In genomic region chr16:91561541-91562457, GRCm38 (mm10) we compare ENCODE assay signal across 10 mouse cellular contexts. TPM values are rescaled to one million over a fixed set of nuclear protein-coding genes. Genes with fewer than 3 reads are reported as not detected.
A peak's percentile ranks its signal among the peaks of the same experiment; 100 is the strongest.
DNase-seq lines count a peak whose midpoint lies in the region; ATAC-seq lines count a peak whose summit lies in the region.
"Had no signal": no experiment of that assay in that cellular context is flagged by ENCODE, and none has a peak within 500 bp of the region (broad histone marks: within the 10 kb centered on the region; RNA-seq: fewer than 3 reads in every experiment).

No protein-coding gene starts in this region.

- no peaks in the 10 kb centered on the region for H3K27me3 ChIP-seq in hindbrain, embryonic 11.5 days (ENCODE audit: control insufficient read depth, insufficient read depth, low read length)
- H3K27me3 ChIP-seq in hindbrain, embryonic 14.5 days (ENCODE audit: control insufficient read depth, insufficient read depth, low read length): no peaks in the 10 kb centered on the region
- H3K27me3 ChIP-seq in embryonic facial prominence, embryonic 12.5 days: no peaks in the 10 kb centered on the region
- H3K27me3 ChIP-seq in midbrain, embryonic 14.5 days (ENCODE audit: control insufficient read depth, insufficient read depth, low read length): no peaks in the 10 kb centered on the region

- H3K4me3 ChIP-seq in hindbrain, embryonic 11.5 days (ENCODE audit: low read depth, low read length): no peak overlapping the region
- no peak overlapping the region for H3K4me3 ChIP-seq in hindbrain, embryonic 14.5 days (replicated peaks; ENCODE audit: low read length)
- H3K4me3 ChIP-seq in embryonic facial prominence, embryonic 12.5 days: no peak overlapping the region
- no peak overlapping the region for H3K4me3 ChIP-seq in midbrain, embryonic 14.5 days (replicated peaks; ENCODE audit: low read depth, low read length)

- no peak for ATAC-seq in hindbrain, embryonic 11.5 days (ENCODE audit: low FRiP score)
- ATAC-seq in hindbrain, embryonic 14.5 days (ENCODE audit: low FRiP score): no peak
- 0 out of 2 replicates have a peak, but pooled peaks have one; percentile 6 for ATAC-seq in embryonic facial prominence, embryonic 12.5 days (ENCODE audit: insufficient number of reproducible peaks, insufficient read depth, low FRiP score, low TSS enrichment)
- no peak for ATAC-seq in midbrain, embryonic 14.5 days (ENCODE audit: low FRiP score, low TSS enrichment)
- ATAC-seq: CD4-positive, CD25-positive, alpha-beta regulatory T cell, adult 4 months had no signal

- DNase-seq in hindbrain, embryonic 11.5 days (ENCODE audit: low spot score): no peak
- no peak for DNase-seq in hindbrain, embryonic 14.5 days (ENCODE audit: low spot score)
- peak; percentile 46 to 55 for DNase-seq in spleen, postnatal 36 days (ENCODE audit: low spot score in 2 of 2)
- no peak for DNase-seq in spleen, postnatal 14 days (ENCODE audit: low spot score in 2 of 2)
- no peak for DNase-seq in midbrain, embryonic 14.5 days
- no peak for DNase-seq in gastrocnemius, postnatal 4 days (ENCODE audit: low spot score in 2 of 2)
- no peak for DNase-seq in gastrocnemius, postnatal 14 days
- DNase-seq: lung, adult 2 months had no signal

- no peak overlapping the region for H3K27ac ChIP-seq in hindbrain, embryonic 11.5 days (ENCODE audit: low read depth, low read length)
- no peak overlapping the region for H3K27ac ChIP-seq in hindbrain, embryonic 14.5 days
- H3K27ac ChIP-seq in embryonic facial prominence, embryonic 12.5 days: no peak overlapping the region
- H3K27ac ChIP-seq in midbrain, embryonic 14.5 days (replicated peaks; ENCODE audit: low read depth, low read length): no peak overlapping the region

- H3K9me3 ChIP-seq in hindbrain, embryonic 11.5 days (ENCODE audit: control insufficient read depth, low read length): no peaks in the 10 kb centered on the region
- H3K9me3 ChIP-seq in hindbrain, embryonic 14.5 days (ENCODE audit: control insufficient read depth, low read length): no peaks in the 10 kb centered on the region
- no peaks in the 10 kb centered on the region for H3K9me3 ChIP-seq in embryonic facial prominence, embryonic 12.5 days
- no peaks in the 10 kb centered on the region for H3K9me3 ChIP-seq in midbrain, embryonic 14.5 days (ENCODE audit: control insufficient read depth, low read length)

- H3K36me3 ChIP-seq in hindbrain, embryonic 11.5 days (ENCODE audit: control insufficient read depth, insufficient read depth, low read length): no peaks in the 10 kb centered on the region
- H3K36me3 ChIP-seq in hindbrain, embryonic 14.5 days (replicated peaks; ENCODE audit: control insufficient read depth, insufficient read depth): peaks cover 62% of the 10 kb centered on the region
- H3K36me3 ChIP-seq in embryonic facial prominence, embryonic 12.5 days: peaks cover 55% of the 10 kb centered on the region
- peaks cover 53% of the 10 kb centered on the region for H3K36me3 ChIP-seq in midbrain, embryonic 14.5 days (ENCODE audit: control insufficient read depth, insufficient read depth, low read length)

- no peak overlapping the region for H3K9ac ChIP-seq in hindbrain, embryonic 11.5 days (ENCODE audit: low read depth, low read length)
- no peak overlapping the region for H3K9ac ChIP-seq in hindbrain, embryonic 14.5 days
- no peak overlapping the region for H3K9ac ChIP-seq in embryonic facial prominence, embryonic 12.5 days
- H3K9ac ChIP-seq in midbrain, embryonic 14.5 days (replicated peaks; ENCODE audit: low read length): no peak overlapping the region

- intact Hi-C loops in gastrocnemius, postnatal 14 days (cut with DNase I; ENCODE audit: low total_unique reads): loop anchor here (5.0 kb wide), 1 partner anchor 49 kb away; no protein-coding TSS in a partner anchor

- peak overlapping the region; percentile 14; the same call in 1 of the 2 replicates for H3K4me2 ChIP-seq in hindbrain, embryonic 11.5 days (replicated peaks; ENCODE audit: low read depth, low read length)
- no peak overlapping the region for H3K4me2 ChIP-seq in hindbrain, embryonic 14.5 days (replicated peaks)
- H3K4me2 ChIP-seq in embryonic facial prominence, embryonic 12.5 days (replicated peaks): 0 out of 2 replicates have a peak overlapping the region, but pooled peaks have one; percentile 1
- peak overlapping the region; percentile 12; the same call in 1 of the 2 replicates for H3K4me2 ChIP-seq in midbrain, embryonic 14.5 days (ENCODE audit: low read length)

- 69% methylated on average over 38 of the region's 38 CpGs for WGBS in hindbrain, embryonic 11.5 days
- 72% methylated on average over 38 of the region's 38 CpGs for WGBS in hindbrain, embryonic 14.5 days
- WGBS in embryonic facial prominence, embryonic 12.5 days: 65% methylated on average over 38 of the region's 38 CpGs
- WGBS in midbrain, embryonic 14.5 days: 73% methylated on average over 38 of the region's 38 CpGs

- no peaks in the 10 kb centered on the region for H3K4me1 ChIP-seq in hindbrain, embryonic 11.5 days (replicated peaks; ENCODE audit: control insufficient read depth, insufficient read depth, low read length)
- no peaks in the 10 kb centered on the region for H3K4me1 ChIP-seq in hindbrain, embryonic 14.5 days (replicated peaks; ENCODE audit: control insufficient read depth, insufficient read depth, low read length)
- no peaks in the 10 kb centered on the region for H3K4me1 ChIP-seq in embryonic facial prominence, embryonic 12.5 days
- H3K4me1 ChIP-seq in midbrain, embryonic 14.5 days (ENCODE audit: control insufficient read depth, insufficient read depth, low read length): no peaks in the 10 kb centered on the region

RNA-seq across cellular contexts. Expression of gene Ifngr2, which starts 14.9 kb away (rescaled TPM):
- 35.1 and 36.8 TPM in 2 replicates for polyA plus RNA-seq in hindbrain, embryonic 11.5 days (2014; fragmentation: Nextera tagmentation; extraction: Ambion mirVana)
- 106 and 114 TPM in 2 replicates for polyA plus RNA-seq in hindbrain, embryonic 14.5 days (2014; fragmentation: Nextera tagmentation; extraction: Ambion mirVana)
- polyA plus RNA-seq in embryonic facial prominence, embryonic 12.5 days (2016; fragmentation: Nextera tagmentation; extraction: Ambion mirVana): 47.5 and 48.9 TPM in 2 replicates
- polyA plus RNA-seq in midbrain, embryonic 14.5 days (2014; fragmentation: Nextera tagmentation; extraction: Ambion mirVana): 90.2 and 94.2 TPM in 2 replicates
- total RNA-seq in gastrocnemius, postnatal 4 days (2021): 10 to 100 TPM; 47.9 to 52.5 TPM
- 10 to 100 TPM; 51.4 to 54.4 TPM for total RNA-seq in gastrocnemius, postnatal 14 days (2021)

RNA-seq across cellular contexts. Expression of gene Tmem50b, which starts 35.8 kb away (rescaled TPM):
- polyA plus RNA-seq in hindbrain, embryonic 11.5 days (2014; fragmentation: Nextera tagmentation; extraction: Ambion mirVana): 54.7 and 55.9 TPM in 2 replicates
- polyA plus RNA-seq in hindbrain, embryonic 14.5 days (2014; fragmentation: Nextera tagmentation; extraction: Ambion mirVana): 106 and 127 TPM in 2 replicates
- polyA plus RNA-seq in embryonic facial prominence, embryonic 12.5 days (2016; fragmentation: Nextera tagmentation; extraction: Ambion mirVana): 31.2 and 31.4 TPM in 2 replicates
- 72.3 and 77.8 TPM in 2 replicates for polyA plus RNA-seq in midbrain, embryonic 14.5 days (2014; fragmentation: Nextera tagmentation; extraction: Ambion mirVana)
- total RNA-seq in gastrocnemius, postnatal 4 days (2021): 10 to 100 TPM; 12.3 to 12.8 TPM
- total RNA-seq in gastrocnemius, postnatal 14 days (2021): 10 to 100 TPM; 16.0 to 16.9 TPM

RNA-seq across cellular contexts. Expression of gene Dnajc28, which starts 57.0 kb away (rescaled TPM):
- polyA plus RNA-seq in hindbrain, embryonic 11.5 days (2014; fragmentation: Nextera tagmentation; extraction: Ambion mirVana): 5.6 and 6.1 TPM in 2 replicates
- 5.2 and 6.0 TPM in 2 replicates for polyA plus RNA-seq in hindbrain, embryonic 14.5 days (2014; fragmentation: Nextera tagmentation; extraction: Ambion mirVana)
- 4.8 and 5.4 TPM in 2 replicates for polyA plus RNA-seq in embryonic facial prominence, embryonic 12.5 days (2016; fragmentation: Nextera tagmentation; extraction: Ambion mirVana)
- polyA plus RNA-seq in midbrain, embryonic 14.5 days (2014; fragmentation: Nextera tagmentation; extraction: Ambion mirVana): 6.3 and 8.7 TPM in 2 replicates
- total RNA-seq in gastrocnemius, postnatal 4 days (2021): 1 to 10 TPM; 2.9 to 3.9 TPM
- 1 to 10 TPM; 6.6 to 8.5 TPM for total RNA-seq in gastrocnemius, postnatal 14 days (2021)

Comparison
In these comparisons a context has a peak if more than half of its experiments do, and no peak if none do; other contexts are left out.
1. DNase-seq: peak in spleen, postnatal 36 days (2 of 2); none in hindbrain, embryonic 11.5 days (single experiment), hindbrain, embryonic 14.5 days (single experiment), spleen, postnatal 14 days (0 of 2), midbrain, embryonic 14.5 days (single experiment), gastrocnemius, postnatal 4 days (0 of 2) and gastrocnemius, postnatal 14 days (single experiment).